Mouse (Mus musculus): Measurements from ENCODE around the gene Tmem131.

GRCm38 (mm10) chr1:36848036-36848435 is 95.4 kb downstream of the Tmem131 start:
- TF ChIP-seq CTCF (IDR thresholded peaks at IDR 0.05; ENCODE audit: insufficient read depth, low read depth, low read length) = no peak
- TF ChIP-seq POLR2A (IDR thresholded peaks at IDR 0.05; ENCODE audit: insufficient read depth, low read depth, low read length) = no peak
